Mouse (Mus musculus) embryonic facial prominence, embryonic 12.5 days (tissue): ENCODE data around the gene Tas2r143. TPM values are rescaled to one million over a fixed set of nuclear protein-coding genes. Genes with fewer than 3 reads are reported as not detected.

ENCODE experiments used
- ATAC-seq: fragments of 200-750 bp; cut with Nextera tagmentation; 2 replicates; pipeline ENCODE4 v1.8.0; 2017; ENCODE audit not compliant: insufficient number of reproducible peaks, insufficient read depth, low FRiP score, low TSS enrichment
- H3K27ac ChIP-seq: fragments of 300-500 bp; sonication (generic); 2 replicates; pipeline ENCODE4 v1.5.1; 2016; ENCODE audit warnings: mild to moderate bottlenecking
- H3K27me3 ChIP-seq: fragments of 300-500 bp; sonication (generic); 2 replicates; pipeline ENCODE4 v1.6.1; 2016; ENCODE audit warnings: mild to moderate bottlenecking, moderate library complexity
- H3K36me3 ChIP-seq: fragments of 300-500 bp; sonication (generic); 2 replicates; pipeline ENCODE4 v1.6.1; 2016; ENCODE audit warnings: mild to moderate bottlenecking
- H3K4me1 ChIP-seq: fragments of 300-500 bp; sonication (generic); 2 replicates; pipeline ENCODE4 v1.6.1; 2016
- H3K4me2 ChIP-seq: fragments of 300-500 bp; sonication (generic); replicated peaks from 2 replicates; pipeline ENCODE4 v1.6.1; 2016; ENCODE audit warnings: mild to moderate bottlenecking, moderate library complexity
- H3K4me3 ChIP-seq: fragments of 300-500 bp; sonication (generic); 2 replicates; pipeline ENCODE4 v1.5.1; 2016; ENCODE audit warnings: mild to moderate bottlenecking
- H3K9ac ChIP-seq: fragments of 300-500 bp; sonication (generic); 2 replicates; pipeline ENCODE4 v1.6.1; 2016; ENCODE audit warnings: mild to moderate bottlenecking, moderate library complexity
- H3K9me3 ChIP-seq: fragments of 300-500 bp; sonication (generic); 2 replicates; pipeline ENCODE4 v1.6.1; 2016; ENCODE audit warnings: mild to moderate bottlenecking, moderate library complexity
- WGBS: fragments of 180-500 bp; shearing (Covaris S2); methylation state at CpG from one replicate; pipeline ENCODE4 v1.1.7; 2016; 5-methylcytosine and 5-hydroxymethylcytosine counted together
- polyA plus RNA-seq: library from polyadenylated mRNA; unstranded; fragments of >200 nt; fragmentation: Nextera tagmentation; extraction: Ambion mirVana; gene quantifications from 2 replicates; pipeline ENCODE4 v1.2.1, GENCODE M21; 2016

Gene Tas2r143
- polyA plus RNA-seq, 1 experiment from 2014 or later, result not detected

- Histone ChIP-seq H3K27me3 (0 out of 2 replicates have a peak, but pooled peaks cover 3% of the 10 kb centered on the region), H3K9me3 (no peaks in the 10 kb centered on the region), H3K4me1 (peaks cover 10% of the 10 kb centered on the region), H3K9ac (no peak overlapping the region), H3K4me2 (no peak overlapping the region), H3K4me3 (no peak overlapping the region), H3K36me3 (no peaks in the 10 kb centered on the region), H3K27ac (no peak overlapping the region)
- 55% methylated on average over 4 of the region's 4 CpGs for WGBS
- no peak for ATAC-seq
Observed at GRCm38 (mm10) chr6:42370630-42371363, 29.2 kb upstream of the Tas2r143 start.

GRCm38 (mm10) chr6:42372001-42372400 is 28.0 kb upstream of the Tas2r143 start:
- no peaks in the 10 kb centered on the region for H3K36me3 ChIP-seq
- WGBS, result 2% methylated on average over 3 of the region's 3 CpGs
- H3K4me2 ChIP-seq, result peak overlapping the region; percentile 97
- H3K9me3 ChIP-seq, result no peaks in the 10 kb centered on the region
- peaks cover 10% of the 10 kb centered on the region for H3K4me1 ChIP-seq
- H3K27ac ChIP-seq, result no peak overlapping the region
- 0 out of 2 replicates have a peak overlapping the region, but pooled peaks have one; percentile 59 for H3K4me3 ChIP-seq
- ATAC-seq, result no peak
- H3K9ac ChIP-seq, result no peak overlapping the region
- H3K27me3 ChIP-seq, result 0 out of 2 replicates have a peak, but pooled peaks cover 3% of the 10 kb centered on the region

GRCm38 (mm10) chr6:42372421-42372815 is 27.6 kb upstream of the Tas2r143 start:
- H3K4me3 ChIP-seq, result peak overlapping the region; percentile 59
- H3K27ac ChIP-seq, result no peak overlapping the region
- 0 out of 2 replicates have a peak, but pooled peaks have one; percentile 11 for ATAC-seq
- 0 out of 2 replicates have a peak, but pooled peaks cover 3% of the 10 kb centered on the region for H3K27me3 ChIP-seq
- H3K36me3 ChIP-seq, result no peaks in the 10 kb centered on the region
- 14% methylated on average over 9 of the region's 9 CpGs for WGBS
- no peaks in the 10 kb centered on the region for H3K9me3 ChIP-seq
- peaks cover 10% of the 10 kb centered on the region for H3K4me1 ChIP-seq
- no peak overlapping the region for H3K9ac ChIP-seq
- H3K4me2 ChIP-seq, result peak overlapping the region; percentile 97

GRCm38 (mm10) chr6:42372816-42373547 is 27.1 kb upstream of the Tas2r143 start, which contains the start of gene Epha1:
Epha1 (minus strand) TSS chr6:42373268.
- peaks cover 10% of the 10 kb centered on the region for H3K4me1 ChIP-seq
- H3K4me2 ChIP-seq, result peak within 1 kb of the TSS; percentile 97
- H3K9ac ChIP-seq, result peak within 1 kb of the TSS; percentile 60
- H3K27me3 ChIP-seq, result 0 out of 2 replicates have a peak, but pooled peaks cover 3% of the 10 kb centered on the region
- peak; percentile 58 for ATAC-seq
- peak within 1 kb of the TSS; percentile 41; the same call in 1 of the 2 replicates for H3K27ac ChIP-seq
- 1% methylated on average over 33 of the region's 36 CpGs for WGBS
- H3K36me3 ChIP-seq, result no peaks in the 10 kb centered on the region
- peak within 1 kb of the TSS; percentile 59 for H3K4me3 ChIP-seq
- no peaks in the 10 kb centered on the region for H3K9me3 ChIP-seq

- Histone ChIP-seq H3K4me1 (peaks cover 10% of the 10 kb centered on the region), H3K9me3 (no peaks in the 10 kb centered on the region), H3K4me3 (peak overlapping the region; percentile 59), H3K27me3 (0 out of 2 replicates have a peak, but pooled peaks cover 3% of the 10 kb centered on the region), H3K36me3 (no peaks in the 10 kb centered on the region), H3K9ac (no peak overlapping the region; the same call in 1 of the 2 replicates), H3K4me2 (peak overlapping the region; percentile 97), H3K27ac (no peak overlapping the region)
- no peak for ATAC-seq
- 40% methylated on average over 7 of the region's 7 CpGs for WGBS
Observed at GRCm38 (mm10) chr6:42373669-42374430, 26.2 kb upstream of the Tas2r143 start.

- H3K36me3 ChIP-seq, result no peaks in the 10 kb centered on the region
- H3K27me3 ChIP-seq, result 0 out of 2 replicates have a peak, but pooled peaks cover 3% of the 10 kb centered on the region
- H3K9ac ChIP-seq, result no peak overlapping the region
- H3K4me3 ChIP-seq, result no peak overlapping the region
- peaks cover 10% of the 10 kb centered on the region for H3K4me1 ChIP-seq
- H3K4me2 ChIP-seq, result no peak overlapping the region
- ATAC-seq, result no peak
- H3K27ac ChIP-seq, result no peak overlapping the region
- no peaks in the 10 kb centered on the region for H3K9me3 ChIP-seq
- WGBS, result 67% methylated on average over 4 of the region's 4 CpGs
Observed at GRCm38 (mm10) chr6:42374701-42375100, 25.3 kb upstream of the Tas2r143 start.

GRCm38 (mm10) chr6:42375131-42375530 is 24.9 kb upstream of the Tas2r143 start:
- WGBS, result 80% methylated on average over 2 of the region's 2 CpGs
- Histone ChIP-seq H3K4me2 (no peak overlapping the region), H3K27ac (no peak overlapping the region), H3K9ac (no peak overlapping the region), H3K9me3 (no peaks in the 10 kb centered on the region), H3K27me3 (0 out of 2 replicates have a peak, but pooled peaks cover 3% of the 10 kb centered on the region), H3K4me1 (peaks cover 10% of the 10 kb centered on the region), H3K36me3 (no peaks in the 10 kb centered on the region), H3K4me3 (no peak overlapping the region)
- no peak for ATAC-seq

- Histone ChIP-seq H3K4me3 (no peak overlapping the region), H3K9me3 (no peaks in the 10 kb centered on the region), H3K36me3 (no peaks in the 10 kb centered on the region), H3K4me2 (no peak overlapping the region), H3K27me3 (0 out of 2 replicates have a peak, but pooled peaks cover 3% of the 10 kb centered on the region), H3K27ac (no peak overlapping the region), H3K4me1 (peaks cover 10% of the 10 kb centered on the region), H3K9ac (no peak overlapping the region)
- WGBS, result 47% methylated on average over 4 of the region's 4 CpGs
- ATAC-seq, result no peak
Observed at GRCm38 (mm10) chr6:42376016-42376415, 24.0 kb upstream of the Tas2r143 start.

GRCm38 (mm10) chr6:42376504-42377019 is 23.5 kb upstream of the Tas2r143 start:
- 67% methylated on average over 6 of the region's 6 CpGs for WGBS
- Histone ChIP-seq H3K4me3 (no peak overlapping the region), H3K27ac (no peak overlapping the region), H3K36me3 (no peaks in the 10 kb centered on the region), H3K9ac (no peak overlapping the region), H3K27me3 (0 out of 2 replicates have a peak, but pooled peaks cover 3% of the 10 kb centered on the region), H3K4me1 (peaks cover 10% of the 10 kb centered on the region), H3K9me3 (no peaks in the 10 kb centered on the region), H3K4me2 (no peak overlapping the region)
- no peak for ATAC-seq

- H3K36me3 ChIP-seq, result no peaks in the 10 kb centered on the region
- H3K9me3 ChIP-seq, result no peaks in the 10 kb centered on the region
- no peak for ATAC-seq
- H3K4me2 ChIP-seq, result no peak overlapping the region
- 78% methylated on average over 5 of the region's 5 CpGs for WGBS
- no peak overlapping the region for H3K27ac ChIP-seq
- 0 out of 2 replicates have a peak, but pooled peaks cover 3% of the 10 kb centered on the region for H3K27me3 ChIP-seq
- peaks cover 12% of the 10 kb centered on the region for H3K4me1 ChIP-seq
- no peak overlapping the region for H3K4me3 ChIP-seq
- H3K9ac ChIP-seq, result no peak overlapping the region
Observed at GRCm38 (mm10) chr6:42377280-42377679, 22.8 kb upstream of the Tas2r143 start.

GRCm38 (mm10) chr6:42379551-42379950 is 20.5 kb upstream of the Tas2r143 start:
- no peaks in the 10 kb centered on the region for H3K36me3 ChIP-seq
- H3K4me1 ChIP-seq, result 0 out of 2 replicates have a peak, but pooled peaks cover 4% of the 10 kb centered on the region
- no peak overlapping the region for H3K4me2 ChIP-seq
- no peak overlapping the region for H3K4me3 ChIP-seq
- H3K27me3 ChIP-seq, result 0 out of 2 replicates have a peak, but pooled peaks cover 3% of the 10 kb centered on the region
- no peaks in the 10 kb centered on the region for H3K9me3 ChIP-seq
- H3K27ac ChIP-seq, result no peak overlapping the region
- no peak for ATAC-seq
- H3K9ac ChIP-seq, result no peak overlapping the region
- 30% methylated on average over 3 of the region's 3 CpGs for WGBS
